Mouse (Mus musculus): Measurements from ENCODE around the gene Ccdc78. TPM values are rescaled to one million over a fixed set of nuclear protein-coding genes. Genes with fewer than 3 reads are reported as not detected.

The Ccdc78 gene
- polyA plus RNA-seq, 1 experiment from 2014 or later, result not detected

GRCm38 (mm10) chr17:25817662-25818061, 31.3 kb downstream of the Ccdc78 start:
- no peaks in the 10 kb centered on the region for H3K4me1 ChIP-seq (ENCODE audit: control insufficient read depth in 2 of 2, insufficient read depth in 2 of 2, low read length in 2 of 2)
- no peak overlapping the region for H3K4me3 ChIP-seq (ENCODE audit: control insufficient read depth in 1 of 2, insufficient read depth in 1 of 2, low read depth in 1 of 2, low read length in 2 of 2)
- H3K27ac ChIP-seq (replicated peaks in 1 of 2; ENCODE audit: control insufficient read depth in 1 of 2, insufficient read depth in 1 of 2, low read depth in 2 of 2, low read length in 2 of 2), result no peak overlapping the region
- no peak overlapping the region for H3K9ac ChIP-seq (ENCODE audit: low read length)
- H3K36me3 ChIP-seq (ENCODE audit: control insufficient read depth, insufficient read depth, low read length), result no peaks in the 10 kb centered on the region
- H3K27me3 ChIP-seq (ENCODE audit: control insufficient read depth, insufficient read depth, low read length), result peaks cover 82% of the 10 kb centered on the region
- WGBS, result 76% methylated on average over 11 of the region's 11 CpGs
- no peak for ATAC-seq (ENCODE audit: insufficient number of reproducible peaks, insufficient read depth, low FRiP score, low read depth)
- no peak overlapping the region for H3K4me2 ChIP-seq (ENCODE audit: low read length)
- H3K9me3 ChIP-seq (ENCODE audit: control insufficient read depth, low read length), result no peaks in the 10 kb centered on the region

- peaks cover 4 to 5% of the 10 kb centered on the region in 2 experiments for H3K4me1 ChIP-seq (ENCODE audit: control insufficient read depth in 2 of 2, insufficient read depth in 2 of 2, low read length in 2 of 2)
- no peak overlapping the region for H3K9ac ChIP-seq (ENCODE audit: low read length)
- H3K36me3 ChIP-seq (ENCODE audit: control insufficient read depth, insufficient read depth, low read length), result no peaks in the 10 kb centered on the region
- no peak overlapping the region; a peak in 1 of 4 replicates for H3K4me3 ChIP-seq (ENCODE audit: control insufficient read depth in 1 of 2, insufficient read depth in 1 of 2, low read depth in 1 of 2, low read length in 2 of 2)
- H3K27me3 ChIP-seq (ENCODE audit: control insufficient read depth, insufficient read depth, low read length), result peaks cover 77% of the 10 kb centered on the region
- no peak overlapping the region for H3K27ac ChIP-seq (replicated peaks in 1 of 2; ENCODE audit: control insufficient read depth in 1 of 2, insufficient read depth in 1 of 2, low read depth in 2 of 2, low read length in 2 of 2)
- H3K4me2 ChIP-seq (ENCODE audit: low read length), result no peak overlapping the region
- H3K9me3 ChIP-seq (ENCODE audit: control insufficient read depth, low read length), result no peaks in the 10 kb centered on the region
- ATAC-seq (ENCODE audit: insufficient number of reproducible peaks, insufficient read depth, low FRiP score, low read depth), result no peak
- WGBS, result 6% methylated on average over 46 of the region's 46 CpGs
Measured at GRCm38 (mm10) chr17:25818851-25819780, 32.7 kb downstream of the Ccdc78 start.

GRCm38 (mm10) chr17:25823452-25823851, 37.1 kb downstream of the Ccdc78 start, which contains the start of gene Wdr24:
TSS of gene Wdr24 (plus strand) at chr17:25823627.
- ATAC-seq (ENCODE audit: insufficient number of reproducible peaks, insufficient read depth, low FRiP score, low read depth), result no peak
- Histone ChIP-seq H3K36me3 (ENCODE audit: control insufficient read depth, insufficient read depth, low read length) (peaks cover 26% of the 10 kb centered on the region), H3K9me3 (ENCODE audit: control insufficient read depth, low read length) (no peaks in the 10 kb centered on the region), H3K4me1 (ENCODE audit: control insufficient read depth in 2 of 2, insufficient read depth in 2 of 2, low read length in 2 of 2) (peaks cover 13 to 16% of the 10 kb centered on the region in 2 experiments), H3K27me3 (ENCODE audit: control insufficient read depth, insufficient read depth, low read length) (peaks cover 42% of the 10 kb centered on the region), H3K9ac (ENCODE audit: low read length) (peak within 1 kb of the TSS; percentile 83), H3K4me2 (ENCODE audit: low read length) (peak within 1 kb of the TSS; percentile 87), H3K27ac (replicated peaks in 1 of 2; ENCODE audit: control insufficient read depth in 1 of 2, insufficient read depth in 1 of 2, low read depth in 2 of 2, low read length in 2 of 2) (peak within 1 kb of the TSS in 1 of 2 experiments; percentile 53; a peak in 2 of 4 replicates), H3K4me3 (ENCODE audit: control insufficient read depth in 1 of 2, insufficient read depth in 1 of 2, low read depth in 1 of 2, low read length in 2 of 2) (peak within 1 kb of the TSS; percentile 60 to 61)
- WGBS, result under 1% methylated on average over 18 of the region's 18 CpGs

GRCm38 (mm10) chr17:25824362-25825142, 38.2 kb downstream of the Ccdc78 start:
- ATAC-seq (ENCODE audit: insufficient number of reproducible peaks, insufficient read depth, low FRiP score, low read depth), result no peak
- H3K27me3 ChIP-seq (ENCODE audit: control insufficient read depth, insufficient read depth, low read length), result peaks cover 31% of the 10 kb centered on the region
- H3K4me1 ChIP-seq (ENCODE audit: control insufficient read depth in 2 of 2, insufficient read depth in 2 of 2, low read length in 2 of 2), result peaks cover 17 to 22% of the 10 kb centered on the region in 2 experiments
- H3K4me2 ChIP-seq (ENCODE audit: low read length), result peak overlapping the region; percentile 87
- H3K36me3 ChIP-seq (ENCODE audit: control insufficient read depth, insufficient read depth, low read length), result peaks cover 26% of the 10 kb centered on the region
- H3K4me3 ChIP-seq (ENCODE audit: control insufficient read depth in 1 of 2, insufficient read depth in 1 of 2, low read depth in 1 of 2, low read length in 2 of 2), result peak overlapping the region; percentile 60 to 61
- H3K27ac ChIP-seq (replicated peaks in 1 of 2; ENCODE audit: control insufficient read depth in 1 of 2, insufficient read depth in 1 of 2, low read depth in 2 of 2, low read length in 2 of 2), result no peak overlapping the region
- H3K9me3 ChIP-seq (ENCODE audit: control insufficient read depth, low read length), result no peaks in the 10 kb centered on the region
- H3K9ac ChIP-seq (ENCODE audit: low read length), result peak overlapping the region; percentile 83
- 70% methylated on average over 17 of the region's 17 CpGs for WGBS

- H3K4me2 ChIP-seq (ENCODE audit: low read length), result no peak overlapping the region
- no peak overlapping the region for H3K4me3 ChIP-seq (ENCODE audit: control insufficient read depth in 1 of 2, insufficient read depth in 1 of 2, low read depth in 1 of 2, low read length in 2 of 2)
- H3K27ac ChIP-seq (replicated peaks in 1 of 2; ENCODE audit: control insufficient read depth in 1 of 2, insufficient read depth in 1 of 2, low read depth in 2 of 2, low read length in 2 of 2), result no peak overlapping the region
- no peak for ATAC-seq (ENCODE audit: insufficient number of reproducible peaks, insufficient read depth, low FRiP score, low read depth)
- H3K27me3 ChIP-seq (ENCODE audit: control insufficient read depth, insufficient read depth, low read length), result peaks cover 23% of the 10 kb centered on the region
- H3K9ac ChIP-seq (ENCODE audit: low read length), result no peak overlapping the region
- no peaks in the 10 kb centered on the region for H3K9me3 ChIP-seq (ENCODE audit: control insufficient read depth, low read length)
- H3K36me3 ChIP-seq (ENCODE audit: control insufficient read depth, insufficient read depth, low read length), result peaks cover 33% of the 10 kb centered on the region
- 84% methylated on average over 6 of the region's 6 CpGs for WGBS
- H3K4me1 ChIP-seq (ENCODE audit: control insufficient read depth in 2 of 2, insufficient read depth in 2 of 2, low read length in 2 of 2), result peaks cover 19 to 26% of the 10 kb centered on the region in 2 experiments
Measured at GRCm38 (mm10) chr17:25825311-25825710, 38.9 kb downstream of the Ccdc78 start.

GRCm38 (mm10) chr17:25825984-25826570, 39.7 kb downstream of the Ccdc78 start:
- WGBS, result 92% methylated on average over 27 of the region's 27 CpGs
- Histone ChIP-seq H3K27me3 (ENCODE audit: control insufficient read depth, insufficient read depth, low read length) (peaks cover 15% of the 10 kb centered on the region), H3K4me2 (ENCODE audit: low read length) (no peak overlapping the region), H3K9ac (ENCODE audit: low read length) (no peak overlapping the region), H3K4me1 (ENCODE audit: control insufficient read depth in 2 of 2, insufficient read depth in 2 of 2, low read length in 2 of 2) (peaks cover 19 to 30% of the 10 kb centered on the region in 2 experiments), H3K27ac (replicated peaks in 1 of 2; ENCODE audit: control insufficient read depth in 1 of 2, insufficient read depth in 1 of 2, low read depth in 2 of 2, low read length in 2 of 2) (no peak overlapping the region), H3K36me3 (ENCODE audit: control insufficient read depth, insufficient read depth, low read length) (peaks cover 40% of the 10 kb centered on the region), H3K9me3 (ENCODE audit: control insufficient read depth, low read length) (no peaks in the 10 kb centered on the region), H3K4me3 (ENCODE audit: control insufficient read depth in 1 of 2, insufficient read depth in 1 of 2, low read depth in 1 of 2, low read length in 2 of 2) (no peak overlapping the region)
- ATAC-seq (ENCODE audit: insufficient number of reproducible peaks, insufficient read depth, low FRiP score, low read depth), result no peak

GRCm38 (mm10) chr17:25827011-25827410, 40.6 kb downstream of the Ccdc78 start:
- Histone ChIP-seq H3K4me1 (ENCODE audit: control insufficient read depth in 2 of 2, insufficient read depth in 2 of 2, low read length in 2 of 2) (peaks cover 26 to 40% of the 10 kb centered on the region in 2 experiments), H3K27me3 (ENCODE audit: control insufficient read depth, insufficient read depth, low read length) (peaks cover 7% of the 10 kb centered on the region), H3K9me3 (ENCODE audit: control insufficient read depth, low read length) (no peaks in the 10 kb centered on the region), H3K36me3 (ENCODE audit: control insufficient read depth, insufficient read depth, low read length) (peaks cover 48% of the 10 kb centered on the region), H3K4me2 (ENCODE audit: low read length) (no peak overlapping the region), H3K27ac (replicated peaks in 1 of 2; ENCODE audit: control insufficient read depth in 1 of 2, insufficient read depth in 1 of 2, low read depth in 2 of 2, low read length in 2 of 2) (no peak overlapping the region), H3K4me3 (ENCODE audit: control insufficient read depth in 1 of 2, insufficient read depth in 1 of 2, low read depth in 1 of 2, low read length in 2 of 2) (no peak overlapping the region), H3K9ac (ENCODE audit: low read length) (no peak overlapping the region)
- 89% methylated on average over 13 of the region's 13 CpGs for WGBS
- no peak for ATAC-seq (ENCODE audit: insufficient number of reproducible peaks, insufficient read depth, low FRiP score, low read depth)
